Mouse (Mus musculus) c-Kit-positive CD71-positive TER-119-positive erythroid progenitor cells, embryonic 14.5 days (primary cell): ENCODE results near the gene Gyg.
A peak's percentile ranks its signal among the peaks of the same experiment; 100 is the strongest.

Experiments
- DNase-seq: peaks from one replicate; pipeline ENCODE4 v3.0.0-alpha.2; 2013; ENCODE audit warnings: low spot score

Gyg gene

GRCm38 (mm10) chr3:20154531-20155367 lies at the start of gene Gyg:
TSS of gene Gyg (minus strand) at chr3:20155317.
- DNase-seq, result peak; percentile 38

DNA sequence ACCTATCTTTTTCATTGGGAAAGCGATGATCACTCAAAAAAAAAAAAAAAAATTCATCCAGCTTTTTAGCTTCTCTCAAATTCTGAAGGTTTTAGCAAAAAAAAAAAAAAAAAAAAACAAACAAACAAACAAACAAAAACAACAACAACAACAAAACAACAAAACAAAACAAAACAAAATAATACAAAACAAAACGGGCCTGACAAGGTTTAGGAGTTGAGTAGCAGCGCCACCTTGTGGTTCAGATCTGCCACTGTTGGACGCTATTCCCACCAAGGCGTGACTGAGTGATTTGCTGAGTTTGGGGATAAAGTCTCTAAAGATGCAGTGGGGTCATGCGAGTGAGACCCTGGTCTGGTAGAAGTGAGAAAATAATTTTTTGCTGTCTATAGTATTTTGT lies 43.8 kb upstream of the Gyg start:
- DNase-seq, result peak; percentile 54

DNA sequence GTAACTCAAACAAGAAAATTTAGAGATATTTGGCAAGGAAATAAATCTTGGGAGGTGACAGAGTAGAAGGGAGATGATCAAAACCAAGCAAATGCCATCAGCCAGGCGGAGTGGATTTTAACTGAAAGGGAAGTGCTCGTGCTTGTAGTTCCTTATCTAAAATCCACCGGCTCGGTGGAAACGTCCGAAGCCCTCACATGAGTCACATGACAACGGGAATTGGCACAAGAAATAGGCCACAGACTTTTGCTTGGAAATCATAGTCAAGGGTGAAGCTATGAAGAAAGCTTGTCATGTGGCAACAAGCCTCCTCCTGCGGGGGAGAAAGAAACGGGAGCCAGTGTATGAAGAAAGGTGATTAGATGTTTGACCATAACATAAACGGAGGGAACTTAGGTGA lies 42.8 kb upstream of the Gyg start:
- DNase-seq, result no peak

DNA sequence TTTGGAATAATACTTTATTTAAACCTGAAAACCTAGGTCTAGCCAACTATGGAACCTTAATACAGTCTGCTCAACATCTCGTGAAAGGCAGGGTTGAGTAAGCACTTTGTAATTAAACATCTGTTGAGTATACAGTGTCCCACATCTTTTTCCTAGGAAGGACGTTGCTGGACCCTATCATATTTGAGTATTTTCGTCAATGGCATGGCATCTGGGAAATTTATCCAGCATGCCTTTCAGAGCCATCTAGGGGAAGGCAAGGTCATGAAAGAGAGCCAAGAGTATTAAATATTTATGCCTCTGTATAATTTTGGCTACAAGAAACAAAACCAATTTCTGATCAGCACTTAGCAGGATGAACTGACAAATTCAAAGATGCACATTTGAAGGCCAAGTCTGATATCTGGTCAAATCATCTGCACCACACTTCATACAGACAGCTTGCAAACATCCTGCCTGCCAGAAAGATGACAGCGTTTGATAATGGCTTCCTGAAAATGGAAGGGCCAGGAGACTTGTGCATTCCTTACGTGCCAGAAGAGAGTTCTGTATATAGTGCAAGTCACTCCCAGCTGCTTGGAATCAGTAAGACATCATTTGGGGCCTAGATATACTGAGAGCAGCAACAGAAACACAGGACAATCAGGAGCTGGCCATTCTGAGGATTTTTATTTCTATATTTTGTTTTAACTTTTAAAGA lies 34.0 kb upstream of the Gyg start:
- DNase-seq, result no peak

DNA sequence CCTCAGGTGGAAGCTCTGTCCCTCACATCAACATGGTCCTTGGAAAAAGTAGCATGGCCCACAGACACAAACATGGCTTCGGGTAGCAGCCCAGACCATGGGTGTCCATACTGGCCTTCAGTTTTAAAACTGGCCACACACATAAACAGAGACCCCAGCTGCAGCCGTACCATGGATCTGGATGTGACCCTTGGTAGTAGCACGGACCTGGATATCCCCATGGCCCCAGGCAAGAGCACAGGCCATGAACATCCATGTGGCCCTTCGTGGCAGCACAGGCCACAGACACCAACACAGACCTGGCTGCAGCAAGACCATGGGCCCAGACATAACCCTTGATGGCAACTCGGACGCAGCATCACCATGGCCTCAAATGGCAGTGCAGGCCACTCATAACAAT lies 17.3 kb upstream of the Gyg start:
- no peak for DNase-seq

- DNase-seq, result no peak
These were observed 12.4 kb upstream of the Gyg start for GRCm38 (mm10) chr3:20167487-20167886.

GRCm38 (mm10) chr3:20155476-20155875 lies 359 bp upstream of the Gyg start:
- DNase-seq, result no peak

GRCm38 (mm10) chr3:20151651-20152050 lies 3.5 kb downstream of the Gyg start:
- DNase-seq, result no peak

DNA sequence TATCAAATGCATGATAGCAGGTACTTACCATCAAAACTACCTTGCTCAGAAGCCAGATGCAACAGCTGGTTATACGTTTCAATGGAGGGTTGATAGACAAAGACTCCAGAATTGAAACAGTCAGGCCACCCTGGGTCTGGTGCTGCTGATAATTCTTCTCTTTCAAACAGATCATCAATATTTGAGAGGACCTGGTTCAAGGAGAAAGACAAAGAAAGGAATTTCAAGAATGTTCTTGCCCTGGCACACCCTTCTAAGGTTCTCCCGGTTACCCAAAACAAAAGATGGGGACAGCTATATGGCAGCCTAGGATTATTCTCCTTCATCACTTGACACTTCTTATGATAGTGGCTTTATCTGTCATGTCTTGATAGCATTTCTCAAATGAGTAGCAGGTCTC lies 4.6 kb downstream of the Gyg start:
- DNase-seq, result no peak

- DNase-seq, result no peak
These were observed 7.5 kb downstream of the Gyg start for GRCm38 (mm10) chr3:20147647-20148046.

GRCm38 (mm10) chr3:20146884-20147395 lies 8.2 kb downstream of the Gyg start:
- DNase-seq, result no peak

DNA sequence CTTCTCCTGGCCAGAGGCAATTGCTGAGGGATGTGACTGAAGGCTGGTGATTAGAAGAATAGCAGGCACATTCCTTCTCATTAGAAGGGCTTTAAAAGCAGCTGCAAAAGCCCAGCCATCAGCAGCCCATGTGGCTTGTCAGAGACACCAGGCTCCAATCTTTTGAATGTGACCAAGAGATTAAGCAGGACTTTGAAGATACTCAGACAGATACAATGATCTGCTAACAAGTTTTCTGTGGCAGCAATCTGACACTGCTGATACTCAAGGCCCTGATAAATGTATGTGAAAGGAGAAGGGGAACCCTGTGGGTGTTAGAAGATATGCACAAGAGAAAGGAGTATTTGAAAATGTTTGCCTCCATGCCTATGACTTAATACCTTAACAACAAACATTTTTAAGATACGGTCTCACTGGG lies 9.4 kb downstream of the Gyg start:
- no peak for DNase-seq

GRCm38 (mm10) chr3:20144401-20144800 lies 10.7 kb downstream of the Gyg start:
- DNase-seq, result no peak

- no peak for DNase-seq
These were observed 11.4 kb downstream of the Gyg start for GRCm38 (mm10) chr3:20143726-20144125.

GRCm38 (mm10) chr3:20142576-20142975 lies 12.5 kb downstream of the Gyg start:
- DNase-seq, result no peak

GRCm38 (mm10) chr3:20142101-20142500 lies 13.0 kb downstream of the Gyg start:
- DNase-seq, result no peak

DNA sequence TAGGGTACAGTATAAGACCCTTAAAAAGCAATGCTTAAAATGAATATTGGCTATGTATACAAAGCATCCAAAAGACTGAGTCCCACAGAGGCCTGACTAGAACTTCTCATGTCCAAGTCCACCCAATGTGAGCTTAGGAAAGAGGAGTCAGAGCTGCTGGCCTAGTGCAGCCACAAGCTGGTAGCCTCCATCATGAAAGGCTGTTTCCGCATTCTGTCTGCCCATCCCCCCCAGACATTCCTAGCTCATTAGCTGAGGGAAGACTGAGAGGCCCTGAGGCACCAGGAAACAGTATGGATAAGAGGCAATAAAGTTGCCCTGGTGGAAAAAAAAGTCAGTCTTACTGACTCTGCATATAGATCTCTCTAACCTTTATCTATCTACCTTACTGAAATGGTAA lies 13.4 kb downstream of the Gyg start:
- no peak for DNase-seq

DNA sequence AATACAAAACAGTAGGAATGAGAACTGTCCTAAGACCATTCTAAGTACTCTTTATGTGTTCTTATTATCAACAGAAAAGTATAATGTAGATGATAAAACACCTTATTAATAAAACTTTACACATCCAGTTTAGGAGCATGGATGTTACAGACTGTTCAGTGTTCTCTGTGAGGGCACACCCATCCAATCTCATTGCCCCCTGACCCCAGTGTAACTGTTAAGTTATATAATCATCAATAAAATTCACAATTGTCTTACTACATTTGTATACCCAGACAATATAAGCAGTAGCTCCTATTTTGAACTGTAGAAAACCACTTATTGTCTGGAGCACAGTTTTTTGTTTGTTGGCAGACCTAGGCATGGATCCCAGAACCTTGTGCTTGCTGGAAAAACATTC lies 13.9 kb downstream of the Gyg start:
- no peak for DNase-seq

GRCm38 (mm10) chr3:20136868-20137581 lies 18.1 kb downstream of the Gyg start:
- no peak for DNase-seq

- no peak for DNase-seq
These were observed 20.6 kb downstream of the Gyg start for GRCm38 (mm10) chr3:20134545-20134944.

DNA sequence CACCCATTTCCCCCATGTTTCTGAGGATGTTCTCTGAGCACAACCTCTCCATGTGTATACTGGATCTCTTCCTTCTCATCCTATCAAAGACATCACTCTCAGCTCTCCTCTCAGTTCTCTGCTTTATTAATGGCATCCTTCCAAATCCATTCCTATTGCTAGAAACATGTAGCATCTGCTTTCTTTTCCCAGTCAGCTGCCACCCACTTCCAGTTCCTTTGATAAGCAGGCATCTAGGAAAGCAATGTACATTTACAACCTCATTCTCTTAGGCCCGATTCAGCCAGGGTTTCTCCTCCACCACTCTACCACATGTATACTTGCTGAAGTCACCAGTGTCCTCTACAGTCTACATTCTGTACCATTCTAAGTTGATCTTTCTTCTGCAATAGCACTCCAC lies 21.4 kb downstream of the Gyg start:
- DNase-seq, result no peak

GRCm38 (mm10) chr3:20132731-20133130 lies 22.4 kb downstream of the Gyg start:
- DNase-seq, result no peak

- DNase-seq, result no peak
These were observed 23.8 kb downstream of the Gyg start for GRCm38 (mm10) chr3:20131350-20131720.
